Mouse (Mus musculus): Measurements from ENCODE around the gene Oxct2a. TPM values are rescaled to one million over a fixed set of nuclear protein-coding genes. Genes with fewer than 3 reads are reported as not detected.
A peak's percentile ranks its signal among the peaks of the same experiment; 100 is the strongest.
"Not testable (repeated sequence)": the region's sequence is repeated elsewhere in the genome, so short reads cannot be mapped to it uniquely, and the experiment has no call there.

Oxct2a gene
- polyA plus RNA-seq, 1 experiment from 2014 or later, result not detected

- no peak overlapping the region for H3K27ac ChIP-seq (replicated peaks)
- no peak for ATAC-seq (ENCODE audit: insufficient read depth)
- H3K4me2 ChIP-seq, result no peak overlapping the region
- H3K9ac ChIP-seq, result no peak overlapping the region
- WGBS (ENCODE audit: insufficient replicate concordance), result 79% methylated on average over 7 of the region's 7 CpGs
- no peak overlapping the region for H3K4me3 ChIP-seq (replicated peaks)
- no peaks in the 10 kb centered on the region for H3K9me3 ChIP-seq (replicated peaks)
- no peaks in the 10 kb centered on the region for H3K27me3 ChIP-seq
- peaks cover 99% of the 10 kb centered on the region for H3K36me3 ChIP-seq (replicated peaks)
- H3K4me1 ChIP-seq (replicated peaks), result peaks cover 18% of the 10 kb centered on the region
Observed at GRCm38 (mm10) chr4:123293661-123294443, 29.6 kb downstream of the Oxct2a start.

GRCm38 (mm10) chr4:123292989-123293388 lies 30.4 kb downstream of the Oxct2a start:
- Histone ChIP-seq H3K27me3 (no peaks in the 10 kb centered on the region), H3K9ac (no peak overlapping the region), H3K4me2 (no peak overlapping the region), H3K27ac (replicated peaks) (no peak overlapping the region), H3K36me3 (replicated peaks) (peaks cover 100% of the 10 kb centered on the region), H3K4me1 (replicated peaks) (peaks cover 27% of the 10 kb centered on the region), H3K4me3 (replicated peaks) (no peak overlapping the region), H3K9me3 (replicated peaks) (no peaks in the 10 kb centered on the region)
- WGBS (ENCODE audit: insufficient replicate concordance), result 84% methylated on average over 7 of the region's 7 CpGs
- no peak for ATAC-seq (ENCODE audit: insufficient read depth)

GRCm38 (mm10) chr4:123292390-123292789 lies 31.0 kb downstream of the Oxct2a start:
- Histone ChIP-seq H3K4me3 (replicated peaks) (no peak overlapping the region), H3K4me2 (no peak overlapping the region), H3K27me3 (no peaks in the 10 kb centered on the region), H3K9me3 (replicated peaks) (no peaks in the 10 kb centered on the region), H3K9ac (no peak overlapping the region), H3K4me1 (replicated peaks) (peaks cover 33% of the 10 kb centered on the region), H3K36me3 (replicated peaks) (peaks cover 100% of the 10 kb centered on the region), H3K27ac (replicated peaks) (no peak overlapping the region)
- no peak for ATAC-seq (ENCODE audit: insufficient read depth)
- WGBS (ENCODE audit: insufficient replicate concordance), result 81% methylated on average over 3 of the region's 3 CpGs

GRCm38 (mm10) chr4:123289038-123289437 lies 34.4 kb downstream of the Oxct2a start:
- no peak overlapping the region for H3K9ac ChIP-seq
- peak overlapping the region; percentile 74; the same call in 1 of the 2 replicates for H3K4me3 ChIP-seq (replicated peaks)
- no peaks in the 10 kb centered on the region for H3K27me3 ChIP-seq
- H3K27ac ChIP-seq (replicated peaks), result peak overlapping the region; percentile 62
- peak overlapping the region; percentile 73 for H3K4me2 ChIP-seq
- H3K36me3 ChIP-seq (replicated peaks), result peaks cover 99% of the 10 kb centered on the region
- 90% methylated on average over 12 of the region's 12 CpGs for WGBS (ENCODE audit: insufficient replicate concordance)
- peaks cover 46% of the 10 kb centered on the region for H3K4me1 ChIP-seq (replicated peaks)
- no peak for ATAC-seq (ENCODE audit: insufficient read depth)
- H3K9me3 ChIP-seq (replicated peaks), result no peaks in the 10 kb centered on the region

GRCm38 (mm10) chr4:123286790-123287189 lies 36.6 kb downstream of the Oxct2a start:
- Histone ChIP-seq H3K27ac (replicated peaks) (peak overlapping the region; percentile 92), H3K4me1 (replicated peaks) (peaks cover 49% of the 10 kb centered on the region), H3K9me3 (replicated peaks) (no peaks in the 10 kb centered on the region), H3K36me3 (replicated peaks) (peaks cover 79% of the 10 kb centered on the region), H3K27me3 (no peaks in the 10 kb centered on the region), H3K4me3 (replicated peaks) (peak overlapping the region; percentile 74), H3K9ac (peak overlapping the region; percentile 80), H3K4me2 (peak overlapping the region; percentile 73)
- WGBS (ENCODE audit: insufficient replicate concordance), result 21% methylated on average over 2 of the region's 2 CpGs
- peak; percentile 78 for ATAC-seq (ENCODE audit: insufficient read depth)

GRCm38 (mm10) chr4:123284731-123285624 lies 38.5 kb downstream of the Oxct2a start:
- Histone ChIP-seq H3K9ac (peak overlapping the region; percentile 80), H3K4me1 (replicated peaks) (peaks cover 57% of the 10 kb centered on the region), H3K27ac (replicated peaks) (peak overlapping the region; percentile 92), H3K4me2 (peak overlapping the region; percentile 73), H3K4me3 (replicated peaks) (peak overlapping the region; percentile 74), H3K27me3 (no peaks in the 10 kb centered on the region), H3K9me3 (replicated peaks) (no peaks in the 10 kb centered on the region), H3K36me3 (replicated peaks) (peaks cover 61% of the 10 kb centered on the region)
- 20% methylated on average over 6 of the region's 6 CpGs for WGBS (ENCODE audit: insufficient replicate concordance)
- peak; percentile 44 for ATAC-seq (ENCODE audit: insufficient read depth)

GRCm38 (mm10) chr4:123283675-123284064 lies 39.8 kb downstream of the Oxct2a start:
- H3K27me3 ChIP-seq; H3K9me3 ChIP-seq (replicated peaks); ATAC-seq (ENCODE audit: insufficient read depth): not testable (repeated sequence)
- peak overlapping the region; percentile 92 for H3K27ac ChIP-seq (replicated peaks)
- WGBS (ENCODE audit: insufficient replicate concordance), result under 1% methylated on average over 15 of the region's 15 CpGs
- peak overlapping the region; percentile 73 for H3K4me2 ChIP-seq
- H3K4me3 ChIP-seq (replicated peaks), result peak overlapping the region; percentile 74
- peaks cover 48% of the 10 kb centered on the region for H3K36me3 ChIP-seq (replicated peaks)
- H3K9ac ChIP-seq, result peak overlapping the region; percentile 80
- H3K4me1 ChIP-seq (replicated peaks), result peaks cover 57% of the 10 kb centered on the region

GRCm38 (mm10) chr4:123282915-123283674 lies 40.3 kb downstream of the Oxct2a start:
- H3K9me3 ChIP-seq (replicated peaks); H3K27me3 ChIP-seq: not testable (repeated sequence)
- H3K4me2 ChIP-seq, result peak overlapping the region; percentile 73
- H3K27ac ChIP-seq (replicated peaks), result peak overlapping the region; percentile 92
- H3K4me3 ChIP-seq (replicated peaks), result peak overlapping the region; percentile 74
- H3K4me1 ChIP-seq (replicated peaks), result peaks cover 51% of the 10 kb centered on the region
- WGBS (ENCODE audit: insufficient replicate concordance), result under 1% methylated on average over 44 of the region's 55 CpGs
- peak; percentile 24 for ATAC-seq (ENCODE audit: insufficient read depth)
- H3K9ac ChIP-seq, result peak overlapping the region; percentile 80
- H3K36me3 ChIP-seq (replicated peaks), result peaks cover 42% of the 10 kb centered on the region

- Histone ChIP-seq H3K36me3 (replicated peaks) (peaks cover 36% of the 10 kb centered on the region), H3K27me3 (no peaks in the 10 kb centered on the region), H3K4me3 (replicated peaks) (peak overlapping the region; percentile 74), H3K27ac (replicated peaks) (peak overlapping the region; percentile 92), H3K4me1 (replicated peaks) (peaks cover 45% of the 10 kb centered on the region), H3K4me2 (peak overlapping the region; percentile 73), H3K9ac (peak overlapping the region; percentile 80), H3K9me3 (replicated peaks) (no peaks in the 10 kb centered on the region)
- under 1% methylated on average over 25 of the region's 25 CpGs for WGBS (ENCODE audit: insufficient replicate concordance)
- ATAC-seq (ENCODE audit: insufficient read depth), result peak; percentile 83
Observed at GRCm38 (mm10) chr4:123282500-123282899, 40.9 kb downstream of the Oxct2a start.

GRCm38 (mm10) chr4:123280117-123280516 lies 43.3 kb downstream of the Oxct2a start:
- Histone ChIP-seq H3K27me3 (no peaks in the 10 kb centered on the region), H3K4me3 (replicated peaks) (no peak overlapping the region), H3K27ac (replicated peaks) (no peak overlapping the region), H3K9ac (no peak overlapping the region), H3K4me1 (replicated peaks) (peaks cover 36% of the 10 kb centered on the region), H3K9me3 (replicated peaks) (no peaks in the 10 kb centered on the region), H3K4me2 (no peak overlapping the region), H3K36me3 (replicated peaks) (peaks cover 13% of the 10 kb centered on the region; the same call in 1 of the 2 replicates)
- WGBS (ENCODE audit: insufficient replicate concordance), result 37% methylated on average over 3 of the region's 3 CpGs
- ATAC-seq (ENCODE audit: insufficient read depth), result no peak

Measured in liver, embryonic 15.5 days (tissue).